In genomic region chr17:24902671-24903474, GRCm38 (mm10) we compare ENCODE assay signal across 7 mouse cellular contexts. TPM values are rescaled to one million over a fixed set of nuclear protein-coding genes. Genes with fewer than 3 reads are reported as not detected.
A peak's percentile ranks its signal among the peaks of the same experiment; 100 is the strongest.
DNase-seq lines count a peak whose midpoint lies in the region; ATAC-seq and TF ChIP-seq lines count a peak whose summit lies in the region.

No protein-coding gene starts in this region.

- no peak overlapping the region for H3K9ac ChIP-seq in kidney, embryonic 16.5 days (replicated peaks; ENCODE audit: low read length)
- peak overlapping the region; percentile 60 for H3K9ac ChIP-seq in liver, embryonic 16.5 days (ENCODE audit: low read depth, low read length)

- 63% methylated on average over 9 of the region's 9 CpGs for WGBS in kidney, adult 2 months
- WGBS in kidney, embryonic 16.5 days: 67% methylated on average over 9 of the region's 9 CpGs
- 71% methylated on average over 9 of the region's 9 CpGs for WGBS in embryonic facial prominence, embryonic 10.5 days
- 28% methylated on average over 9 of the region's 9 CpGs for WGBS in liver, embryonic 16.5 days (ENCODE audit: insufficient replicate concordance)

- no peak for ATAC-seq in kidney, embryonic 16.5 days (ENCODE audit: low FRiP score, low TSS enrichment)
- ATAC-seq in liver, embryonic 16.5 days (ENCODE audit: low read depth): peak; percentile 99

- H3K4me3 ChIP-seq in kidney, adult 2 months (ENCODE audit: insufficient read depth, low read depth, low read length): no peak overlapping the region
- no peak overlapping the region for H3K4me3 ChIP-seq in kidney, embryonic 16.5 days (ENCODE audit: low read length)
- no peak overlapping the region for H3K4me3 ChIP-seq in embryonic facial prominence, embryonic 10.5 days
- H3K4me3 ChIP-seq in liver, embryonic 16.5 days (ENCODE audit: low read depth, low read length): peak overlapping the region; percentile 33

- no peaks in the 10 kb centered on the region for H3K27me3 ChIP-seq in kidney, adult 2 months (replicated peaks; ENCODE audit: control insufficient read depth, insufficient read depth, low read length)
- H3K27me3 ChIP-seq in kidney, embryonic 16.5 days (ENCODE audit: insufficient read depth, low read length): no peaks in the 10 kb centered on the region
- H3K27me3 ChIP-seq in embryonic facial prominence, embryonic 10.5 days (replicated peaks; ENCODE audit: low read depth, poor library complexity, severe bottlenecking): no peaks in the 10 kb centered on the region
- no peaks in the 10 kb centered on the region for H3K27me3 ChIP-seq in liver, embryonic 16.5 days (ENCODE audit: control insufficient read depth, insufficient read depth, low read depth, low read length)

- H3K4me1 ChIP-seq in kidney, adult 2 months (ENCODE audit: control insufficient read depth, insufficient read depth, low read length): no peaks in the 10 kb centered on the region
- H3K4me1 ChIP-seq in kidney, embryonic 16.5 days (ENCODE audit: insufficient read depth, low read length): peaks cover 2% of the 10 kb centered on the region; the same call in 1 of the 2 replicates
- H3K4me1 ChIP-seq in embryonic facial prominence, embryonic 10.5 days: peaks cover 4% of the 10 kb centered on the region
- peaks cover 33% of the 10 kb centered on the region for H3K4me1 ChIP-seq in liver, embryonic 16.5 days (ENCODE audit: control insufficient read depth, low read depth, low read length)

- no peak for DNase-seq in kidney, adult 2 months
- DNase-seq in R1 (ENCODE audit: low read depth, low spot score): peak; percentile 73
- DNase-seq in embryonic facial prominence, embryonic 10.5 days (ENCODE audit: low spot score): peak; percentile 43
- no peak for DNase-seq in layer of hippocampus, adult 9-11 months
- no peak for DNase-seq in frontal cortex, postnatal 36 days (ENCODE audit: low spot score in 2 of 2)

- H3K27ac ChIP-seq in kidney, adult 2 months (ENCODE audit: insufficient read depth, low read depth, low read length): no peak overlapping the region
- no peak overlapping the region for H3K27ac ChIP-seq in kidney, embryonic 16.5 days (ENCODE audit: low read length)
- H3K27ac ChIP-seq in embryonic facial prominence, embryonic 10.5 days (replicated peaks): no peak overlapping the region
- H3K27ac ChIP-seq in liver, embryonic 16.5 days (ENCODE audit: low read length): peak overlapping the region; percentile 98

- no peak for TF ChIP-seq POLR2A in kidney, adult 2 months (IDR thresholded peaks at IDR 0.05; ENCODE audit: low read depth, low read length)

- peak; percentile 47 for TF ChIP-seq CTCF in kidney, adult 2 months (conservative IDR thresholded peaks at IDR 0.05; ENCODE audit: insufficient read depth, insufficient read length, low read depth, low read length)

- no peak overlapping the region for H3K4me2 ChIP-seq in kidney, embryonic 16.5 days (replicated peaks; ENCODE audit: low read depth, low read length)
- peak overlapping the region; percentile 72 for H3K4me2 ChIP-seq in liver, embryonic 16.5 days (ENCODE audit: low read depth, low read length)

- H3K36me3 ChIP-seq in kidney, adult 2 months (ENCODE audit: control insufficient read depth, insufficient read depth, low read length): peaks cover 4% of the 10 kb centered on the region; the same call in 1 of the 2 replicates
- H3K36me3 ChIP-seq in kidney, embryonic 16.5 days (ENCODE audit: insufficient read depth, low read length): peaks cover 98% of the 10 kb centered on the region
- peaks cover 100% of the 10 kb centered on the region for H3K36me3 ChIP-seq in embryonic facial prominence, embryonic 10.5 days (replicated peaks)
- H3K36me3 ChIP-seq in liver, embryonic 16.5 days (ENCODE audit: control insufficient read depth, insufficient read depth): peaks cover 76% of the 10 kb centered on the region

- H3K9me3 ChIP-seq in kidney, embryonic 16.5 days (ENCODE audit: low read length): no peaks in the 10 kb centered on the region
- no peaks in the 10 kb centered on the region for H3K9me3 ChIP-seq in embryonic facial prominence, embryonic 10.5 days
- no peaks in the 10 kb centered on the region for H3K9me3 ChIP-seq in liver, embryonic 16.5 days (replicated peaks; ENCODE audit: control insufficient read depth, low read length)

RNA-seq across cellular contexts. Expression of gene Nme3, which starts 6.6 kb away (rescaled TPM):
- polyA plus RNA-seq in kidney, adult 2 months (2012; rRNA removed): 112 and 115 TPM in 2 replicates
- polyA plus RNA-seq in kidney, embryonic 16.5 days (2015; fragmentation: Nextera tagmentation; extraction: Ambion mirVana): 78.1 and 86.1 TPM in 2 replicates
- 47.3 and 50.1 TPM in 2 replicates for polyA plus RNA-seq in embryonic facial prominence, embryonic 10.5 days (2016; fragmentation: Nextera tagmentation; extraction: Ambion mirVana)
- polyA plus RNA-seq in liver, embryonic 16.5 days (2015; fragmentation: Nextera tagmentation; extraction: Ambion mirVana): 46.7 and 54.0 TPM in 2 replicates

RNA-seq across cellular contexts. Expression of gene Mrps34, which starts 8.0 kb away (rescaled TPM):
- 162 and 199 TPM in 2 replicates for polyA plus RNA-seq in kidney, adult 2 months (2012; rRNA removed)
- polyA plus RNA-seq in kidney, embryonic 16.5 days (2015; fragmentation: Nextera tagmentation; extraction: Ambion mirVana): 102 TPM in 2 replicates
- 102 and 105 TPM in 2 replicates for polyA plus RNA-seq in embryonic facial prominence, embryonic 10.5 days (2016; fragmentation: Nextera tagmentation; extraction: Ambion mirVana)
- polyA plus RNA-seq in liver, embryonic 16.5 days (2015; fragmentation: Nextera tagmentation; extraction: Ambion mirVana): 48.9 and 50.7 TPM in 2 replicates

RNA-seq across cellular contexts. Expression of gene Eme2, which starts 8.0 kb away (rescaled TPM):
- polyA plus RNA-seq in kidney, adult 2 months (2012; rRNA removed): 32.2 and 40.7 TPM in 2 replicates
- 36.5 and 38.5 TPM in 2 replicates for polyA plus RNA-seq in kidney, embryonic 16.5 days (2015; fragmentation: Nextera tagmentation; extraction: Ambion mirVana)
- 30.6 and 33.6 TPM in 2 replicates for polyA plus RNA-seq in embryonic facial prominence, embryonic 10.5 days (2016; fragmentation: Nextera tagmentation; extraction: Ambion mirVana)
- polyA plus RNA-seq in liver, embryonic 16.5 days (2015; fragmentation: Nextera tagmentation; extraction: Ambion mirVana): 12.1 and 12.2 TPM in 2 replicates

RNA-seq across cellular contexts. Expression of gene Spsb3, which starts 16.4 kb away (rescaled TPM):
- 55.5 and 69.0 TPM in 2 replicates for polyA plus RNA-seq in kidney, adult 2 months (2012; rRNA removed)
- 46.2 and 50.4 TPM in 2 replicates for polyA plus RNA-seq in kidney, embryonic 16.5 days (2015; fragmentation: Nextera tagmentation; extraction: Ambion mirVana)
- 47.1 TPM in 2 replicates for polyA plus RNA-seq in embryonic facial prominence, embryonic 10.5 days (2016; fragmentation: Nextera tagmentation; extraction: Ambion mirVana)
- polyA plus RNA-seq in liver, embryonic 16.5 days (2015; fragmentation: Nextera tagmentation; extraction: Ambion mirVana): 38.9 and 40.3 TPM in 2 replicates

RNA-seq across cellular contexts. Expression of gene Nubp2, which starts 16.7 kb away (rescaled TPM):
- polyA plus RNA-seq in kidney, adult 2 months (2012; rRNA removed): 37.2 and 38.4 TPM in 2 replicates
- 63.3 and 67.1 TPM in 2 replicates for polyA plus RNA-seq in kidney, embryonic 16.5 days (2015; fragmentation: Nextera tagmentation; extraction: Ambion mirVana)
- 71.8 and 81.8 TPM in 2 replicates for polyA plus RNA-seq in embryonic facial prominence, embryonic 10.5 days (2016; fragmentation: Nextera tagmentation; extraction: Ambion mirVana)
- polyA plus RNA-seq in liver, embryonic 16.5 days (2015; fragmentation: Nextera tagmentation; extraction: Ambion mirVana): 53.2 and 55.5 TPM in 2 replicates

Comparison
In these comparisons a context has a peak if more than half of its experiments do, and no peak if none do; other contexts are left out.
1. DNase-seq: peak in R1 (single experiment) and embryonic facial prominence, embryonic 10.5 days (single experiment); none in kidney, adult 2 months (single experiment), layer of hippocampus, adult 9-11 months (single experiment) and frontal cortex, postnatal 36 days (0 of 2).